Mouse (Mus musculus) 416B (cell line): Measurements from ENCODE around the gene Gm17555.
"Not testable (repeated sequence)": the region's sequence is repeated elsewhere in the genome, so short reads cannot be mapped to it uniquely, and the experiment has no call there.

Experiments
- DNase-seq: peaks from one replicate; pipeline ENCODE4 v3.0.0; 2011; ENCODE audit warnings: low read depth

Gene Gm17555

DNA sequence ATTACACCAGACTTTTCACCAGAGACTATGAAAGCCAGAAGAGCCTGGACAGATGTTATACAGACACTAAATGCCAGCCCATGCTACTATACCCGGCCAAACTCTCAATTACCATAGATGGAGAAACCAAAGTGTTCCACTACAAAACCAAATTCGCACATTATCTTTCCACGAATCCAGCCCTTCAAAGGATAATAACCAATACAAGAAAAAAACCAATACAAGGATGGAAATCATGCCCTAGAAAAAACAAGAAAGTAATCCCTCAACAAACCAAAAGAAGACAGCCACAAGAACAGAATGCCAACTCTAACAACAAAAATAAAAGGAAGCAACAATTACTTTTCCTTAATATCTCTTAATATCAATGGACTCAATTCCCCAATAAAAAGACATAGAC lies at the start of gene Gm17555:
Gm17555 (plus strand) TSS at position 301 of the 400 bp plus-strand sequence.
- DNase-seq = not testable (repeated sequence)

DNA sequence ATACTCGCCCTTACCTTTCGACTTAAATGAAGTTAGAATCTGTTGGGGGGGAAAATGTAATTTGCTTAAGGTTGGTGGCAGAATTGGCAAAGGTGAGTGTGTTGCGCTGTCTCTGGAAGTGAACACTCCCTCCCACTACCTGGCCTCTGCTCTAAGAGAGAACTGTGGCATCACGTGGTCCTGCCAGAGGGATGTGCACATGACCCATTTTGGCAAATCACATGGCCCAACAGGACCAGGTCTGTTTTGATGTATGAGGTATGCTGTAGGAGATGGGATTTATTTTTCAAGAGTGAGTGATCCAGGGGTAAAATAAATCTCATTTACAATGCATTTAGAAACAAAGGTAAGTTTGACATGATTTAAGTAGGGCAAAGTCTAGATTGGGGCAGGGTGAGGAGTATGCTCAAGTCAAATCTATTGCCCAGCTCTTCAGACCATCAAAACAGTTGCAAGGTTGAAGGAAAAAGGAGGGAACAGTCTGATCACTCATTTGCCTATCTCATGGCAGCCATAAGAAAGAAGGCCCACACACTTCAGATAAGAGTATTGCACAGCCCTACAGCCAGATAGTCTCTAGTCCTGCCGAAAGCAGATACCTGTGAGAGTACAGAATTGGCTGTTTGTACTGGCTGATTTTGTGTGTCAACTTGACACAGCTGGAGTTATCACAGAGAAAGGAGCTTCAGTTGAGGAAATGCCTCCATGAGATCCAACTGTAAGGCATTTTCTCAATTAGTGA lies 49.5 kb upstream of the Gm17555 start:
- no peak for DNase-seq

DNA sequence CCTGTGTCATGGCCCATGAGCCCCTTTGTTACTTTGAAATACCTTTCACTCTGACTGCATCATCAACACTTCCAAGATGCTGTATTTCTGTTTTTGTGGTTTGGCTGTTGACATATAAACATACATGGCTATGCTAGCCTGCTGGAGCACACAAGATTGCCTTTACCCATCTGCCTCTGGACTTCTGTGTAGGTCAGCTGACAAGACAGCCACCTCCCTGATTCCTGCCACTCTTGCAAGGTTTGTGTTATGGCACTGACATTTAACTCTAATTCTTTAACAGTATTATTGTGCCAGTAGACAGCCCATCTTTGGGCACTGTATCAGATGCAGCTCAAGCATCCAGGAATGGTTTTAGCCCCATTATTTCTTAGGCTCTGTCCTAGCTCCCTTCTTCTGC lies 48.6 kb upstream of the Gm17555 start:
- DNase-seq = no peak

DNA sequence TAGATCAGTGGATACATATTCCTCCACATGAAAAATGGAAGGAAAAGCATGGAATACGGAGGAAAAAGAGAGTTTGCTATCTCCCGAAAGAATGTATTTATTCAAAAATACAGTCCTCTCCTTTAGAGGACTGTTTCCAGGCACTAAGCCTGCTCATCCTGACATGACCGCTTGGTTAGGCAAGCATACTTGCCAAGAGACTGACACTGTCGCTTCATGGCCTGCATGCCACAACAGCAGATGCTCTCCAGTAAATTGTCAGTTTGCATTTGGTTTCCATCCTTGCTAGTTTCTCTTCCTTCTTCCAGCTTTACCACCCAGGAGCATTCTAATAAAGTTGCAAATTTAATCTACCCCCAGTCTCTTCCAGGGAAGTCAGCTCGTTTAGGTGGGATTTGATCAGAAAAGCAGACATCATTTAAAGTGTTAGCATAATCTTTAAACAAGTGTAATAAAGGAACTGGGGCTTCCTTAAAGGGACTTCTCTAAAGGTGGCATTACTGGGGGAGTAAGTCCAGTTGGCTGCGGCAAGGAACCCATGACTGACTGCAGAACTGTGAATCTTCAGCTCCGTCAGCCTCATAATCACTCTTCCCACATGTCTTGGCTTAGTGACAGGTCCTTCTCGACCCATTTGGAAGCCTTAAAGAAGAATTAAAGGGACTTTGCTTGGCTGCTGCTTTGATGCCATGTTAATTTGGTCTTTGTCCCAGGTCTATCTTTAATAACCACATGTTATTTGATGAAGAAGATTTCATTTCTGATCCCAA lies 47.9 kb upstream of the Gm17555 start:
- no peak for DNase-seq

DNA sequence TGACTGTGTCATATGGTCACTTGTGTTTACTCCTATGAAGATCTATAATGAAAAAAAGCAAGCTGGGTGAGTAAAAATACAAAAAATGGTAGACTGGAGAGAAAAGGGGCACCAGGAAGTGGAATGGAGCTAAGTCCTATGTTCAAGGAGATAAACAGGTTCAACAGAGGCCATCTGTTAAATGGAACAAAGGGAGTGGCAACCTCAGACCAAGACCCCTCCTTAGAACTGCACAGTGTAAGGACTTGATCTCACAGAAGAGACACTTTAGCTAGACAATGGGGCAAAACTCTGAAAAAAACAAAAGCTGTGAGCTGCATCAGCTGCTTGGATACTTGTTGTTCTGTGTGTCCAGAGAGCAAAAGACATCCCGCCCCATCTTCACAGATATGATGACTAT lies 43.5 kb upstream of the Gm17555 start:
- DNase-seq = no peak

DNA sequence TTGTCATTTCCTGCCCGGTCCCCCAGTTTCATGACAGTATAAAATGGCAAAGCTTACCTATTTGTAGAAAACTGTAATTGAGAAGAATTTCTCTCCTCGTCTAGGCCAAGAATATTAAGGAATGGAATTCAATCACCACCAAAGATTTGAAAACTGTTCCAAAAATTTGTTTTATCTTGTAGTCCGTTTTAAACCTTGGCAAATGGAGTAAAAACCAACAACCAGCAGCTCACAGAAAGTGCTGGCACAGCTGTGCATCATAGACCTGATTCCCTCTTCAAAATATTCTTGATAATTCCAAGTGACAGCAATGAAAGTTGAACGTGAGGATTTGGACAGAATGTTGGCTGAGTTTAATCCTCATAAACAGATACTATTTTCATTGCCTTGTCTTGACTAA lies 23.6 kb upstream of the Gm17555 start:
- no peak for DNase-seq

DNA sequence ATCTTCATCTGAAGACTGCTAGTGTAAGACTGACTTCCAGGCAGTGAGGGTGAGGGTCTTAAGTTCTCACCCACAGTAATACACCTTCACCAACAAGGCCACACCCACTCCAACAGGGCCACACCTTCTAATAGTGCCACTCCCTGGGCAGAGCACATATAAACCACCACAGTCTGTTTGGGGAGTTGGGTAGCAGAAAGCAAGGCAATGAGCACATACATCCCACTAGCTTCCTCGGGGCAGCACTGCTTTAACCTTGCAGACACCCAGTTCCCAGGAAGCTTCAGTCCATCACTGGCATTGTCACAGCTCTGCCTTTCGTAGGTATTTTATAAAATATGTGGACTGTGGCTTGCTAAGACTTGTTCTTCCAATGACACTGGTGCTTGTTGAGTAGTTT lies 22.8 kb upstream of the Gm17555 start:
- DNase-seq = no peak

DNA sequence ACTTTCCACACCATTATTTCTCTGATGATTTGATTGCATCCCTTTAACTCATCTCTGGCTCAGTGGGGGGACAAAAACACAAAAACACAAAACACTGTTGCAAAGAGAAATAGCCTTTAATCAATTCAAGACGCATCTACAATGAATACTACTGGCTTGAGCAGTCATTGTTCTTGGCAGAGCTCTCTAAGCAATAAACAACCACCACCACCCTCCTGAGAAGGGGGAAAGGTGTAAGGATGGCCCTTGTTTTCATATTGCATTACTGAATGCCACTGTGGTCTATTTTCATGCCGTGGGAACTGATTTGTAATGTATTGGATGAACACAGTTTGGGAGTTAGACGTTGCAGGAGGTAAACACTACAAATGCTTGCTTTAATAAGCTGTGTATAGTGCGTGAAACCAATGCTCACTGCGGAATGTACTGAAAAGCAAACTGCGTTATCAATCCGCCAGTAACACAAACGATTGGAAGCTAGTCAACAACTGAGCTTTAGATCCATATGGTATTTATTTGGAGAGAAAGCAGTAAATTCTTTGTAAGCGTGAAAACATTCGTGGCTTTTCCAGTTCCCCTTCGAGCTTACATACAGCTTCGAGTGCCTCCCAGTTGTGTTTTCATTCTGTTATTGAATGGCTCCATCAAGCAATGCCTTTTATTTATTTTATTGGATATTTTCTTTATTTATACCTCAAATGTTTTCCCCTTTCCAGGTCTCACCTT lies 19.1 kb upstream of the Gm17555 start:
- no peak for DNase-seq

DNA sequence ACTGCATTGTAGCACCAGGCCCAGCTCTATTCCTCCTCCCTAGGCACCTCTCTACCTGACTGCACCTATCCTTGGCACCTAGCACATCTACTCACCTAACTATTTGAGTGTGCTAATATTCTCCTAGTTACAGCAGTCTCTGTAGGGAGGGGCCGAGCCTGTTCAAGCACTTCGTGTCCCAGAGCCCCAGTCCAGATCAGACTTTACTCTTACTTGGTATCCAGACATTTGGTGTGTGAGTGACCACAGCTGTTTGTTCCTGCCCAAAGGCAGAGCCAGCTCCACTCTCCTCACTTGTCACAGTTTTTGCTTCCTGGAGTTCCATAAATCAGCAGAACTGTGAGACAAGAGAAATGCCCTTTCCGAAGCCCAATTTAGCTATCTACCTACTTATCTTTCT lies 15.9 kb upstream of the Gm17555 start:
- DNase-seq = no peak

DNA sequence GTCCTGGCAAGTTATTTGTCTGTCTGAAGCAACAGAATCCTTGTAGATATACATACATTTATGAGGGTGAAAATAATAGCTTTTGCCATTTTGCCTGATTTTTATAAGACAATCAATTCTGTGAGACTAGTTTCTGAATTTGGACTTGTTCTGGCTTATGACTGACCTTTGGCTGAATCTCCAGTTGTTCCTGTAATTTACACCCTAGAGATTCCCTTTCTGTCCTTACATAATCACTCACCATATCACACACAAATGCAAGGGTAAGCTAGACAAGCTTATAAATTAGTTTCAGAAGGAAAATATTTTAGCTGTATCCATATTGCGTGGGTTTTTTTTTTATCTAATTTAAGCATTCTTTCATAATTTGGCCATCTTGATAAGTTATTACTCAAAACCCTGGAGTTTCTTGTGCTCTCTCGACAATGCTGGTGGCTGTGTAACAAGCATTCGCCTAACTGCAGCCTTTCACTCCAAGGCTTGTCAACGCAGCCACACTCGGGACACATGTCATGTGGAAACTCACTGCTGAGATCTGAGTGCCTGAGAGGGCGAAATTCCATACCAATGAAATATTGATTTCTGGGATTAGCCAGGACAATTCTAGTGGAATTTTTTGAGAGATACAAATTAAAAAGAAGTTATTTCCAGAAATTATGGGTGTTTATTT lies 3.8 kb upstream of the Gm17555 start:
- no peak for DNase-seq

DNA sequence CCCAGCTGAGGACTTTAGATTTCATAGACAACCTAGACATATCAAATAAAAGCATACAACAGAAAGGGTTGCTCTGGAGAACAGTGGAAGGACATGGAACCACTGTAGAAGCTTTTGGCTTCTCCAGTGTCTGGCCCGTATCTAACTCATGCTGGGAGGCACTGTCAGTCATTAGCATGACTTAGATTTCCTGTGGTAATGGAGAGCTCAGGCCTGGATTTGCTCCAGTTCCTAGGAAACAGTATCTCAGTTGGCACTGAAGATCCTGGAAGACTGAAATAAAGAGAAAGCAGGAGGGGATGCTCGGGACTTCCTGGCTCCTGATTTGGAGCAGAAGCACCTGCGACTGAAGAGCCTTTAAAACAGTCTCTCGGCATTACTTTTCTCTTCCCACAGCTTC lies 12.7 kb downstream of the Gm17555 start:
- DNase-seq = no peak

DNA sequence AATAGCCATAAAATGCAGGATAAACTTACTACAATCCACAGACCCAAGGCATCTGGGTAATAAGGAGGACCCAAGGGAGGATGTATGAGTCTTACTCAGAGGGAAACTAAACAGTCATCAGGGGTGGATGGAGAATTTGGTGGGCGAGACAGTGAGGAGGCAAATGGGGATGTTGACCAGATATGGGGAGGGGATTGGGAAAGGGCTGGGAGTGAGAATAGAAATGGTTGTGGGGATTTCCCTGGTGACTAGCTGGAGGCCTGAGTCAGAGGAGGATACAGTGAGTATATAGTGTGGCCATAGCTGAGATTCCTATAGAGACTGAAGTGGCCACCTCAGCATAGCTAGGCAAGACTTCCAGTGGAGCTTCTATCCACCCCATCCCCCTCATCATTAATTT lies 16.8 kb downstream of the Gm17555 start:
- no peak for DNase-seq

DNA sequence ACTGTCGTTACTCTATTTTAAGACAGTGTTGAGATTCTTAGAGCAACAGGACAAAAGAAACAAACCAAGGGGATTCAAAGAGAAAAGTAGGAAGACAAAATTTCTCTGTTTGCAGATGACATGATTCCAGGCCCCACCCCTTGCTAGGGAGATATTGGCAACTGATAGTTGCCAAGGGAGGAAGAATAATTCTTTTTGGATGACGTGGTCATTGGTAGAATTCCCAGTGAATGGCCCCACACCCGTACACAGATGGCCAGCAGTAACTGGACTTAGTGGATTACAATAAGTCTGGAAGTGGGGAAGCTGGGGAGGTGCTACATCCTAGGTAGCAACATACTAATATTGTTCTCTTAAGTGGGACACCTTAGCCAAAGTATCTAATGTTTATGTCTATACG lies 22.0 kb downstream of the Gm17555 start:
- no peak for DNase-seq

DNA sequence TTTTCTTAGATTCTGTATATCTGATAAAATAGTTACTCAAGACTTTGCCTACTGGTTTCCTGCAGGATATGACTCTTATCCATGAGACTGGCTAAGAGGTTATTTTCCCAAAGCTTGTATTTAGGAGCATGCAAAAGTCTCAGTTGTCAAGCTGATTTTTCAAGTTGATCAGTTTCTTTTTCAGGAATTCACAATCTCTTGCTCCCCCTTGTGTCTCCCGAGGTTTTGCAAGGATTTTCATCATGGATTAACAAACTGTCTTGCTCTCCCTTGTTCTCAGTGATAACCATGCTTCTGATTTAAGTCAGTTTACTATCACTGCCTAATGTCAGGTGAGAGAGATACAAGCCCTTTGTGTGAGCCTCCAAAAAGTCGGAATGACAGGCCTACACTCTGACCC lies 30.5 kb downstream of the Gm17555 start:
- peak; percentile 32 for DNase-seq

DNA sequence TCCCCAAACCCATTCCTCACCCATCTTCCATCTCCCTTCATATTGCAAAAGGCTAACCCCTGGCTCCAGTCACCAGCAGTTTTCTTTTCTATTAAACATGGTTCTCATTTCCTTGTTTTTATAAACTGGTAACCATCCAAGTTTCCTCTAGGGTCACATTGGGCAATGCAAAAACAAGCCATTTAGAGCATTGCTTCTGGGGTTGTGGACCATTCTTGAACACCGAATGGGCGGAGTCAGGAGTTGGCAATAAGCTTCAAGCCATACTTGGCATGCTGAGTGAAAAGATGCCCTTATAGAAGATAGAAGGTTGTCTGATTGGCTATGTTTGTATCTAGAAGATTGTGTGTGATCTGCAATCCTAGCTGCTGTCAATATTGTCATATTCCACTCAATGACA lies 33.6 kb downstream of the Gm17555 start:
- DNase-seq = no peak

DNA sequence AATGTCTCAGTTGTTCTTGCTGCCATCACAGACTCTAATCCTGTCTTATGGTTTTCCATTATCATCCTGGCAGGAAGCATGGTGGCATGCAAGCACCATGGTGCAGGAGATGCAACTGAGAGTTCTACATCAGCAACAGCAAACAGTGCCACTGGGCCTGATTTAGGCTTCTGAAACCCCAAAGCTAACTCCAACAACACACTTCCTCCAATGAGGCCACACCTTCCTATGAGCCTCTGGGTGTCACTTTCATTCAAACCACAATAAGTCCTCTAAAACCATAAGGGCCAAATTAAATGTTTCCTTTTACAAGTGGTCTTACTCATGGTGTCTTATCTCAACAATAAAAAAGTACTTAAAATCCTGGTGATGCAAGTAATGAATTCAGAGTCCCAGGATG lies 37.3 kb downstream of the Gm17555 start:
- peak; percentile 86 for DNase-seq
